Mouse (Mus musculus): ENCODE results near the gene Fbxl15. TPM values are rescaled to one million over a fixed set of nuclear protein-coding genes. Genes with fewer than 3 reads are reported as not detected.

Gene Fbxl15
- polyA plus RNA-seq, 1 experiment from 2014 or later = 17.7 TPM

DNA sequence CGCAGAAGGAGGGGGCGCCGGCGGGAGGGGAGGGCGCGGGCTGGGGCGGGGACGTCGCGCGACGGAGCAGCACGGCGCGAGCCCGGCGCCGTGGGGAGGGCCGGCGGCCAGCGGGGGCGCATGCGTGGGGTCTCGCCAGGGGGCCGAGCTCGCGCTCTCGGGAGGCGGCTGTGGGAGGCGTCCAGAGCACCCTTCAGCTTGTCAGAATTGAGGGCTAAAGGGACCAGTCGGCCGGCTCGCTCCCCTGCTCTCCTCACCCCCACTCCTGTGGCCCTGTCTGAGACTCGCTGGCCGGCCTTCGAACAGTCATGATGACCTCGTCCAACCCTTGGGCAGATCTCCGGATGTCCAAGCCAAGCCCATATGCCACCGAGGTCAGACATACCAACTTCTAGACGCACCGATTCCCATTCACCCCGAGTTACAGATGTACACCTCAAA, 9.9 kb upstream of the Fbxl15 start:
- no peaks in the 10 kb centered on the region for H3K9me3 ChIP-seq (ENCODE audit: control insufficient read depth, low read length)
- peak overlapping the region; percentile 76 for H3K9ac ChIP-seq (ENCODE audit: low read length)
- peak overlapping the region; percentile 90 for H3K27ac ChIP-seq (ENCODE audit: low read depth)
- peaks cover 2% of the 10 kb centered on the region; the same call in 1 of the 2 replicates for H3K36me3 ChIP-seq (ENCODE audit: control insufficient read depth, insufficient read depth, low read length)
- WGBS = under 1% methylated on average over 35 of the region's 42 CpGs
- peak overlapping the region; percentile 61 for H3K4me2 ChIP-seq (ENCODE audit: low read length)
- peaks cover 45% of the 10 kb centered on the region for H3K27me3 ChIP-seq (replicated peaks; ENCODE audit: control insufficient read depth, insufficient read depth, low read length)
- peak overlapping the region; percentile 66 for H3K4me3 ChIP-seq (ENCODE audit: low read depth, low read length)
- DNase-seq (ENCODE audit: low spot score) (no peak), ATAC-seq (replicated peaks; ENCODE audit: low FRiP score, low TSS enrichment, low read depth) (peak; percentile 17; the same call in 1 of the 2 replicates)
- peaks cover 59% of the 10 kb centered on the region for H3K4me1 ChIP-seq (replicated peaks; ENCODE audit: control insufficient read depth, insufficient read depth, low read length)

DNA sequence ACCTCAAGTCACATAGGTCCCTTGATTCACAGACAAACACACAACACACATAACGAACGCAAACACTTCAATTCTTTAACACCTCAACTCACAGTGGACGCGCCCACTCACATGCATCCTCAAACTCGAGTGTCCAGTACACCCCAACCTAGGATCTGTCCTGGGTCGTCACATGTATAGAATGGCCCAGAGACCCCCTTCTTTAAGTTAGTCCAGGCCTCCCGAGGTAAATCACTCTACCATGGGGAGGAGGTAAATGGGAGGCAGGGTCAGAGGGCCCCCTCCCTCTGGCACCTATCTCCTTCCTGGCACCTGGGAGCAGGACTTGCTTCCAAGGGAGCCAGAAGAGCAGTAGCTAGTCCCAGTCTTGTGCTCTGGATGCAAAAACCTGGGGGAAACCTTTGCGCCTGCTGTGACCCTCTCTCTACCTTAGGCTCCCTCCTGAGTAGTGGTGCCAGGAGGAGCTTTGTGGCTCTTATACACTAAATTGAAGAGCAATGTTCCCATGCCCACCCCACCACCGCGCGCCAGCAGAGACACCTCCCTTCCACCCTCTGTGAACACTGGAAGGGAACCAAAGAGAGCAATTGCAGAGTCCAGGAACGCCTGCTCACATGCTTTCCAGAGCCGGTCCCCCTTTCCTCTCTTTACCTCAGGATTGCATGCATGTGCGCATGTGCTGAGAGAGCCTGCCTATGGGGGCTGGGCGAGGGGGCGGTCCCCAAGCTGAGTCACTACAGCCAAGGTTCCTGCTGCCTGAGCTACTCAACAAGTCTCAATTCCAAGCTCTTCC, 9.2 kb upstream of the Fbxl15 start:
- peak overlapping the region; percentile 90 for H3K27ac ChIP-seq (ENCODE audit: low read depth)

DNA sequence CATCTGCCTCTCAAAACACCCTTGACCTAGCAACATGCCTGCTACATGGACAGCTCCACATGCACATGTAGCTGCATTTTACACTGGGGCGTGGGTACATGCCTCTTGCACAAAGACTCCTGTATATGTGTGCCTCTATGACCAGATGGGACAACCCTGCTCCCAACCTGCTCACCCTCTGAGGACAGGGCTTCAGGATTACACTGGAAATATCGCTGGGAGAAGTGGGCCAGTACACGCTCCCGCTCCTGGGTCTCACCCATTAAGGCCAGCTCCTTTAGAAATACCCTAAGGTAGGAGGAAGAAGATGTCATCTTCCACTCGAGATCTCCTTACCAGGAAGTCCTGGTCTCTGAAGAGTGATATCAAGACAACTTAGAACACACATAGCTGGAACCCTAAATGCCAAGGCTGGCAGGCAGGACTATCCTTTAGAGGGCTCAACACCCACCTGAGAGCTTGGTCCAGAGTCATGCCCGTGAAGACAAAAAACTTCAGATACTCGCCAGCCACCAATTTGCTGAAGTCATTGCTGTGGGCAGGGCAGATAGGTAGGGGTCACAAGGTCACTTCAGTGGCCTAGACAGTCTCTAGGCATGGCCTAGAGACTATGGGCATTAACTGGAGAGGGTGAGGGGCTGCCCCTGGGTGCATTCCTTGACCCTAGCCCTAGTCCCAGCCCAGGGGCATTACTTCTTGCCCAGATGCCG, 7.8 kb upstream of the Fbxl15 start:
- 77% methylated on average over 8 of the region's 8 CpGs for WGBS
- ATAC-seq (replicated peaks; ENCODE audit: low FRiP score, low TSS enrichment, low read depth) = no peak
- H3K4me1 ChIP-seq (replicated peaks; ENCODE audit: control insufficient read depth, insufficient read depth, low read length) = peaks cover 45% of the 10 kb centered on the region

More for the DNA sequence above, 9.2 kb upstream of the Fbxl15 start:
- Histone ChIP-seq H3K4me3 (ENCODE audit: low read depth, low read length) (peak overlapping the region; percentile 66), H3K4me1 (replicated peaks; ENCODE audit: control insufficient read depth, insufficient read depth, low read length) (peaks cover 59% of the 10 kb centered on the region), H3K9ac (ENCODE audit: low read length) (peak overlapping the region; percentile 16; the same call in 1 of the 2 replicates), H3K9me3 (ENCODE audit: control insufficient read depth, low read length) (no peaks in the 10 kb centered on the region), H3K27me3 (replicated peaks; ENCODE audit: control insufficient read depth, insufficient read depth, low read length) (peaks cover 52% of the 10 kb centered on the region), H3K36me3 (ENCODE audit: control insufficient read depth, insufficient read depth, low read length) (no peaks in the 10 kb centered on the region), H3K4me2 (ENCODE audit: low read length) (peak overlapping the region; percentile 61)
- DNase-seq (ENCODE audit: low spot score) = peak; percentile 77
- no peak for ATAC-seq (replicated peaks; ENCODE audit: low FRiP score, low TSS enrichment, low read depth)
- 13% methylated on average over 16 of the region's 16 CpGs for WGBS

DNA sequence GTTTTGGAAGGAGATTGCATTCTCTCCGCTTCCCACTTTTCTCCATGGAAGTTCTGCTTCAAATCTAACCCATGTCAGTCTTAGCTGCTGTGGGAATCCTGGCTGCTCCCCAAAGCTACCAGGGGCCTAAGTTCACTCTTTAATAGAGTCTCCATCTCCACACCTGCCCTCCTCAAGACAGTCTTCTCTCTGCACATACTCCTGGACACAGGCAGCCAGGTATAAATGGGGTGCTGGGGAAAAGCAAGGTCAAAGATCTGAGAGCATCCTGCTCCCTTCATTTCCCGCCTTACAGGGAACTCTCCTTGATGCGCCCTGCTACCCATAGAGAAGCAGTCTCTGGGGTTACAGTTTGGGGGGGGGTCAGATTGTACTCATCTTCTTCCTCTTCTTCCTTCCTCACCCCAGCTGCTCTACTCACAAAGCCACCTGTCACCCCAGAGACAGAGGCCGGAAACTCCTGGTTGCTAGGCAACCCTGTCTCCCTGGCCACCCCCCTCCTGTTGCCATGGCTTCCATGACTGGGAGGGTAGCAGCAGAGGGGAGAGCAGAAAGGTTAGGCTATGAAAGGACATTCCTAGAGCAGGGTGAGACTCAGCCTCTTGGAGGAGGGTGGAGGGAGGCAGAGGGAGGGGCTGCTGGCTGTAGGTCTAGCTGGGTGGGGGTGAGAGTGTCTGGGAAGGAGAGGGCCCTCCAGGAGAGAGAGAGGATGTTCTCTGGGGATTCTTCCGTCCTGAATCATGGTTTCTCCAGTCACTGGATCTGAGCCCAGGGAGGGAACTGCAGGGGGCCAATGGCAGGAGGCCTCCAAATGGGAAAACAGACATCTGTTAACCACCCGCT, 6.7 kb upstream of the Fbxl15 start:
- ATAC-seq (replicated peaks; ENCODE audit: low FRiP score, low TSS enrichment, low read depth) (peak; percentile 14; the same call in 1 of the 2 replicates), DNase-seq (ENCODE audit: low spot score) (peak; percentile 70)
- Histone ChIP-seq H3K27ac (ENCODE audit: low read depth) (0 out of 2 replicates have a peak overlapping the region, but pooled peaks have one; percentile 0), H3K9ac (ENCODE audit: low read length) (no peak overlapping the region), H3K4me1 (replicated peaks; ENCODE audit: control insufficient read depth, insufficient read depth, low read length) (peaks cover 38% of the 10 kb centered on the region), H3K9me3 (ENCODE audit: control insufficient read depth, low read length) (no peaks in the 10 kb centered on the region), H3K36me3 (ENCODE audit: control insufficient read depth, insufficient read depth, low read length) (no peaks in the 10 kb centered on the region), H3K4me3 (ENCODE audit: low read depth, low read length) (no peak overlapping the region), H3K4me2 (ENCODE audit: low read length) (no peak overlapping the region), H3K27me3 (replicated peaks; ENCODE audit: control insufficient read depth, insufficient read depth, low read length) (peaks cover 68% of the 10 kb centered on the region)
- 26% methylated on average over 6 of the region's 6 CpGs for WGBS

More for the DNA sequence above, 7.8 kb upstream of the Fbxl15 start:
- Histone ChIP-seq H3K27me3 (replicated peaks; ENCODE audit: control insufficient read depth, insufficient read depth, low read length) (peaks cover 59% of the 10 kb centered on the region), H3K36me3 (ENCODE audit: control insufficient read depth, insufficient read depth, low read length) (no peaks in the 10 kb centered on the region), H3K9ac (ENCODE audit: low read length) (no peak overlapping the region), H3K27ac (ENCODE audit: low read depth) (no peak overlapping the region), H3K9me3 (ENCODE audit: control insufficient read depth, low read length) (no peaks in the 10 kb centered on the region), H3K4me2 (ENCODE audit: low read length) (no peak overlapping the region), H3K4me3 (ENCODE audit: low read depth, low read length) (no peak overlapping the region)
- DNase-seq (ENCODE audit: low spot score) = no peak

DNA sequence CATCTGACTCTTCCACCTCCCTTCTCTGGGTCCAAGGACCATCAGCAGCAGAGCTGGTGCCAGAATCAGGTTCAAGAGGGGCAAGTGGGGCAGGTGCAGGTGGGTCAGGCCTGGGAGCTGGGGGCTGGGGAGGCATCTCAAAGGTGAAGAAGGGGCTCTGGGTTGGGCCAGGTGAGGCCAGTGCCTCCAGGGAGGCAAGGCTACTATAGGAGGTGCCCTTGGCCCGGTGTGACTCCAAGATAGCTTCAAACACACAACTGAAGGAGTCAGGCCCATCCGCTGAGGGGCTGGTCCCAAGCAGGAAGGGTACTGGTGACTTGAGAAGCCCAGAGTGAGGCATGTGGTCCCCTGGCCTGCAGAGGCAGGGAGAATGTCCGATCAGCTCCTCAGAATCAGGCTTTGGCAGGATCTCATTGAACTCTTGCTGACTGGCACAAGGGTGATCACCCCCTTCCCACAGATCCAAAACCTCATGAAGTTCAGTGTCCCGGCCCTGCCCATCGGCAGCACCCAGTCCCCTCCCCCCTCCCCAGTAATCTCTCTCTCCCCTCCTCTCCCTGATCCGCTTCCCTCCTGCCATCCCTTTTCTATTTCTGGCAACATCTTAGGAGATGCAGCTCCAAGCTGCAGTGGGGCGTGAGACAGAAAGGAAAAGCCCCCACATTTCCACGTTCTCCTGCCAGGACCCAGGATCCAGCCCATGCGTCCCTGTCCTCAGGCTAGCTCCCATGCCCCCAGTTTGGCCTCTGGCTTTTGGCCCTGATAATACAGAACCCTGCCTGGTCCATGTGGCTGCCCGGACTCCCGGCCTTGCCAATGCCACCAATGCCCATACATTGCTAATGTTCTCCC, 5.6 kb upstream of the Fbxl15 start:
- Histone ChIP-seq H3K4me3 (ENCODE audit: low read depth, low read length) (no peak overlapping the region), H3K36me3 (ENCODE audit: control insufficient read depth, insufficient read depth, low read length) (no peaks in the 10 kb centered on the region), H3K4me2 (ENCODE audit: low read length) (no peak overlapping the region), H3K27me3 (replicated peaks; ENCODE audit: control insufficient read depth, insufficient read depth, low read length) (peaks cover 64% of the 10 kb centered on the region), H3K27ac (ENCODE audit: low read depth) (no peak overlapping the region), H3K4me1 (replicated peaks; ENCODE audit: control insufficient read depth, insufficient read depth, low read length) (peaks cover 41% of the 10 kb centered on the region), H3K9me3 (ENCODE audit: control insufficient read depth, low read length) (no peaks in the 10 kb centered on the region), H3K9ac (ENCODE audit: low read length) (no peak overlapping the region)
- ATAC-seq (replicated peaks; ENCODE audit: low FRiP score, low TSS enrichment, low read depth) (no peak), DNase-seq (ENCODE audit: low spot score) (no peak)
- WGBS = 53% methylated on average over 11 of the region's 11 CpGs

DNA sequence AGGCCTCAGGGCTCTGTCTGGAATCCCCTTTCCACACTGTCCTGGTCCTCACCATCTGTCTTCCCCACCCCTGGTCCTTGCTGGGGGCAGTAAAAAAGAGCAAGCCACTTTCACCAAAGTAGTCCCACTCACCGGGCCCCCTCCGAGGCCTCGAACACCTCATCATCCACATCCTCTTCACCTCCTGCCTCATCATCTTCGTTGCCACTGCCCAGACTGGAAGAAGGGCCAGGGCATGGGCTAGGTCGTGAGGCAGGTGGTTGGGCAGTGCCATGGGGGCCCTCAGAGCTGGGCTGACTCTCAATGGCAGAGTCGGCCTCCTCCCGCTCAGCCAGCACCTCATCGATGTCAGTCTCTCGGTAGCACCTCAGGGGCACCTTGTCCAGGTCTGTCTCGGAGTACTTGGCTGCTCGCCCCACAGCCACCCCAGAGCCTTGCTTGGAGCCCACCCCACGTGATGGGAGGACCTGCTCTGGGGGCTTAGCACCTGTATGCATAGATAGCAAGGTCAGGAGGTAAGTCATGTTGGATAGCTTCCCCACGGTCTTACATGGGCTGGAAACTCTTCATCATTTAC, 4.9 kb upstream of the Fbxl15 start:
- ATAC-seq (replicated peaks; ENCODE audit: low FRiP score, low TSS enrichment, low read depth) = no peak
- Histone ChIP-seq H3K4me3 (ENCODE audit: low read depth, low read length) (no peak overlapping the region), H3K4me1 (replicated peaks; ENCODE audit: control insufficient read depth, insufficient read depth, low read length) (peaks cover 41% of the 10 kb centered on the region), H3K9ac (ENCODE audit: low read length) (no peak overlapping the region), H3K36me3 (ENCODE audit: control insufficient read depth, insufficient read depth, low read length) (no peaks in the 10 kb centered on the region), H3K9me3 (ENCODE audit: control insufficient read depth, low read length) (no peaks in the 10 kb centered on the region), H3K4me2 (ENCODE audit: low read length) (no peak overlapping the region), H3K27ac (ENCODE audit: low read depth) (no peak overlapping the region), H3K27me3 (replicated peaks; ENCODE audit: control insufficient read depth, insufficient read depth, low read length) (peaks cover 58% of the 10 kb centered on the region)
- DNase-seq (ENCODE audit: low spot score) = no peak
- WGBS = 71% methylated on average over 13 of the region's 13 CpGs

DNA sequence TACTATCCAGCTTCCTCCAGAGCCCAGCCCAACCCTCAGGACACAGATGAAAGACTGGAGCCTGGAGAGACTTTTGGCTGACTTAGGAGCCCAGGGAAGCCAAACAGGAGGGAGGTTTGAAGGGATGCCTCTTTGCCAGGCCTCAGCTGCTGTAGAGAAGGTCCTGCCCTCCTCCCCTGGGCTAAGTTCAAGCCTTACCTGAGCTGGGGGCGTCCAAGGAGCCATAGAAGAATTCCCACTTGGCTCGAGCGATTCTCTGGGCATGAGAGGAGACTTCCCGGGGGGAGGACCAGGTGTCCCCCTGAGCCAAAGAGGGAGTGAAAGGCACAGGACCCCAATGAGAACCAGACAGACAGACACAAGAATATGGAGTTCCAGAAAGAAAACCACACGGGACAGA, 4.3 kb upstream of the Fbxl15 start:
- 71% methylated on average over 5 of the region's 5 CpGs for WGBS
- ATAC-seq (replicated peaks; ENCODE audit: low FRiP score, low TSS enrichment, low read depth) = no peak
- no peak overlapping the region for H3K4me2 ChIP-seq (ENCODE audit: low read length)

More for the DNA sequence above, 4.3 kb upstream of the Fbxl15 start:
- H3K27ac ChIP-seq (ENCODE audit: low read depth) = no peak overlapping the region
- H3K9me3 ChIP-seq (ENCODE audit: control insufficient read depth, low read length) = no peaks in the 10 kb centered on the region
- H3K4me3 ChIP-seq (ENCODE audit: low read depth, low read length) = no peak overlapping the region
- no peak for DNase-seq (ENCODE audit: low spot score)
- H3K36me3 ChIP-seq (ENCODE audit: control insufficient read depth, insufficient read depth, low read length) = no peaks in the 10 kb centered on the region
- no peak overlapping the region for H3K9ac ChIP-seq (ENCODE audit: low read length)
- H3K4me1 ChIP-seq (replicated peaks; ENCODE audit: control insufficient read depth, insufficient read depth, low read length) = peaks cover 35% of the 10 kb centered on the region
- peaks cover 53% of the 10 kb centered on the region for H3K27me3 ChIP-seq (replicated peaks; ENCODE audit: control insufficient read depth, insufficient read depth, low read length)

Measured in intestine, embryonic 14.5 days (tissue).